Mouse (Mus musculus): ENCODE measurements around the gene Tmem119.

Gene Tmem119

GRCm38 (mm10) chr5:113765641-113766526 lies 34.4 kb downstream of the Tmem119 start:
- no peak for DNase-seq (ENCODE audit: low spot score in 2 of 2)

- no peak for DNase-seq (ENCODE audit: low spot score in 2 of 2)
Measured at GRCm38 (mm10) chr5:113764426-113764825, 35.9 kb downstream of the Tmem119 start.

- DNase-seq (ENCODE audit: low spot score in 2 of 2), result no peak
Measured at GRCm38 (mm10) chr5:113761585-113761984, 38.7 kb downstream of the Tmem119 start.

GRCm38 (mm10) chr5:113755347-113756030 lies 44.8 kb downstream of the Tmem119 start:
- DNase-seq (ENCODE audit: low spot score in 2 of 2), result no peak

- no peak for DNase-seq (ENCODE audit: low spot score in 2 of 2)
Measured at GRCm38 (mm10) chr5:113751521-113752157, 48.7 kb downstream of the Tmem119 start.

GRCm38 (mm10) chr5:113748556-113749331 lies 51.6 kb downstream of the Tmem119 start:
- no peak for DNase-seq (ENCODE audit: low spot score in 2 of 2)

GRCm38 (mm10) chr5:113747629-113748028 lies 52.7 kb downstream of the Tmem119 start:
- no peak for DNase-seq (ENCODE audit: low spot score in 2 of 2)

Data from frontal cortex, postnatal 10 days (tissue).